Mouse (Mus musculus) CH12.LX (cell line): ENCODE measurements around the gene Hps4.

ENCODE experiments used
- CTCF ChIP-seq, 2 experiments: IDR thresholded peaks in 1 of 2; conservative IDR thresholded peaks in 1 of 2; 2 replicates each; pipeline ENCODE4 v1.5.1; 2011 to 2012; ENCODE audit warnings: low read depth in 2 of 2, low read length in 2 of 2, improper control_type of control experiment in 1 of 2, inconsistent platforms in 1 of 2, mild to moderate bottlenecking in 1 of 2, moderate library complexity in 1 of 2
- EP300 ChIP-seq: IDR thresholded peaks from 2 replicates; pipeline ENCODE4 v1.6.1; 2011; ENCODE audit warnings: low read length, improper control_type of control experiment
- HCFC1 ChIP-seq: IDR thresholded peaks from 2 replicates; pipeline ENCODE4 v1.6.1; 2012; ENCODE audit warnings: low read depth, mild to moderate bottlenecking, inconsistent platforms, low read length, improper control_type of control experiment
- SIN3A ChIP-seq: IDR thresholded peaks from 2 replicates; pipeline ENCODE4 v1.6.1; 2012; ENCODE audit warnings: low read length, improper control_type of control experiment, inconsistent platforms
- ZNF384 ChIP-seq: IDR thresholded peaks from 2 replicates; pipeline ENCODE4 v1.6.1; 2012; ENCODE audit warnings: low read depth, low read length, improper control_type of control experiment, inconsistent platforms

DNA sequence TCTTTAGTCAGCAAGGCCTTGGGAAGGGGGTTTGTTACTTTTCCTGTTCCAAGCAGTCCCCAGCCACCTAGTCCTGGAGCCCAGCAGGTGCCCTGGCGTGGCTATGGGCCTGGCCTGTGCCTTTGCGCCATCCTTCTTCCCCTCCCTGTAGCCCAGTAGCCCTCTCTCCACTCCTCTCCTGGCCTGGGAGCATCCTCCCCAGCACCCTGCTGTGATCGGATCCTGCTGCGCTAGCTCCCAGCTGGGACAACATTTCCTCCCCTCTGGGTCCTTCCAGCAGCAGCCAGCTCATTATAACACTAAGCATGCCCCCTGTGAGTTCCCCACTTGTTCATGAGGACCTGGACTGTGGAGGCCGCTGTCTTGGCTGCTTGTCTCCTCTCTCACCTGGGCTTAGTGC is 37.0 kb upstream of the Hps4 start:
- no peak for TF ChIP-seq ZNF384
- TF ChIP-seq SIN3A = no peak
- TF ChIP-seq CTCF (conservative IDR thresholded peaks at IDR 0.05 in 1 of 2, IDR thresholded peaks at IDR 0.05 in 1 of 2; ENCODE audit: low read depth in 2 of 2, low read length in 2 of 2) = no peak
- TF ChIP-seq HCFC1 = no peak
- no peak for TF ChIP-seq EP300
